Mouse (Mus musculus) thymus, postnatal 14 days (tissue): ENCODE data around the gene Rngtt.
"Not testable (repeated sequence)": the region's sequence is repeated elsewhere in the genome, so short reads cannot be mapped to it uniquely, and the experiment has no call there.

ENCODE experiments used
- DNase-seq: peaks from one replicate; pipeline ENCODE4 v3.0.0; 2021

Gene Rngtt

GRCm38 (mm10) chr4:33450356-33450755 is 140.2 kb downstream of the Rngtt start:
- DNase-seq: not testable (repeated sequence)

DNA sequence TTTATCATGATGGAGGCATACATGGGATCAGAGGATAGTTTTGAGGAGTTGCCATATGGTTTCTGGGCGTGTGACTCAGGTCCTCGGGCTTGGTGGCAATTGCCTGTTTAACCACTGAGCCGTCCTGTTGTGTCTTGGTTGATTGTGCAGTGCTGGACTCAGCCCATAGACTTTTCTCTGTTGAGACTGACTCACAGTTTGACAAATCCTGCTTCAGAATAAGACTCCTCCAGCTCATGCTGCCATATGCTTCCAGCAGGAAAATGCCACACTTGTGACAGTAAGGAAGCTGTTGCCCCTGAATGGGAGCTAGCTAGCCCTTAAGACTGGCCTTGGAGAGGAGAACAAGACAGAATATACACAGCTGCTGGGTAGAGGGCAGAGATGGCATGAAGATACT is 149.7 kb downstream of the Rngtt start:
- no peak for DNase-seq

GRCm38 (mm10) chr4:33464432-33464831 is 154.3 kb downstream of the Rngtt start:
- no peak for DNase-seq

GRCm38 (mm10) chr4:33465871-33466270 is 155.8 kb downstream of the Rngtt start:
- no peak for DNase-seq

DNA sequence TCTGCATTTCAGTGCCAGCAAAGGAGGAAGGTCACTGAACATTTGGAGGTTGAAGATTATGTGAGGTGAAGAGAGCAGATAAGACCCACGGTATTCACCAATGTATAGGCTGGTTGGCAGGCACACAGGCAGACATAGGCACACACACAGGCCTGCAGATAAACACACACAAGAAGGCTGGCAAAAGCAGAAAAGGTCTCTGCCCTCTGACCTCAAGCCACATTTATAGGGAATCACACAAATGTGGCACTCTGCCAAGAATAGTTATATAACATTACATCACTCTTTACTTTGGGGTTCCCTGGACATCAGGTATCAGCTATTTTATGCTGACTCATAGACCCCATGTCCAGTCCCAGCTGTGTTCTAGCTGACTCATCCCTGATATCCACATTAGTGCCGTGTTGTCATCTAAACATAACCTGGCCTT is 156.9 kb downstream of the Rngtt start:
- DNase-seq: no peak

GRCm38 (mm10) chr4:33467627-33468026 is 157.5 kb downstream of the Rngtt start:
- no peak for DNase-seq

DNA sequence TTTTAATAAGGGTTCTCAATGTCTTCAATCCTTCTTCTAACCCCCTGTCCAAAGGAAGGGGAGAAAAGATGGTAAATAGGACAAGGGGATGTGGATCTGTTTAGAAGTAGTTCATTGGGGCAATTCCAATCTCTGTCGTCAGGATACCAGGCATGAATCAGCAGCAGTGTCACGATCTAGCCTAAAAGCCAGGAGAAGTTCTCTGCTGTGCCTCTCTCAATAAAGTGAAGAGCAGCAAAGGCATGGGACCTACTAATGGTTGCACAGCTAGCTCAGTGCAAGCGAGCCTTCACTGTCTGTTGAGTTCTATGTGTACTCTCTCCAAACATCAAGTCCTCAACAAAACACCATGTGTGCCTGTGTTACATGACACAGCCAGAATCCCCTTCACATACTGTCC is 158.0 kb downstream of the Rngtt start:
- no peak for DNase-seq

DNA sequence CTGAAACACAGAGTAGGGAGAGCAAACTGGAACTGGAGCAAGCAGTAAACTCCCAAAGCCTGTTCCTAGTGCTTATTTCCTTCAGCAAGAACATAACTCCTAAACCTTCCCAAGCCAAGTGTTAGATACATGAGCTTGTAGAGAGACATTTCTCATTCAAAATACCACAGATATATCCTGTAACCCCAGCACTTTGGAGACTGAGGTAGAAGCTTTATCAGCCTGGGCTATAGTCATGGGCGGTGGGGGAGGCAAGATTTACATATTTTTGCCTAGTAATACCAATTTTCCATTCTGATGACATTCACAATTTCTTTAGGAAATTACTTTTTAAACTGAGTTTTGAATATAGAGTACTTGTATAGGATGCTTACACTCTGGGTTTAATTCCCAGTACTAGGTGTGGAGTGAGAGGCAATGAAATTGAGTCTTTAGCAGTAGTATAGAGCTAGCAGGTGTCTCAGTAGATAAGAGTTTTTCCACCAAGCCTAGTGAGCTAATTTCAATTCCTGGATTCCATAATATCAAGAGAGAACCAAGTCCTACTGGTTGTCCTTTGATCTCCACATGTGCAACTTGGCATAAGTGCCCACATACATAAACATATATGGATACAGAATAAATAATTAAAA is 160.7 kb downstream of the Rngtt start:
- DNase-seq: no peak

DNA sequence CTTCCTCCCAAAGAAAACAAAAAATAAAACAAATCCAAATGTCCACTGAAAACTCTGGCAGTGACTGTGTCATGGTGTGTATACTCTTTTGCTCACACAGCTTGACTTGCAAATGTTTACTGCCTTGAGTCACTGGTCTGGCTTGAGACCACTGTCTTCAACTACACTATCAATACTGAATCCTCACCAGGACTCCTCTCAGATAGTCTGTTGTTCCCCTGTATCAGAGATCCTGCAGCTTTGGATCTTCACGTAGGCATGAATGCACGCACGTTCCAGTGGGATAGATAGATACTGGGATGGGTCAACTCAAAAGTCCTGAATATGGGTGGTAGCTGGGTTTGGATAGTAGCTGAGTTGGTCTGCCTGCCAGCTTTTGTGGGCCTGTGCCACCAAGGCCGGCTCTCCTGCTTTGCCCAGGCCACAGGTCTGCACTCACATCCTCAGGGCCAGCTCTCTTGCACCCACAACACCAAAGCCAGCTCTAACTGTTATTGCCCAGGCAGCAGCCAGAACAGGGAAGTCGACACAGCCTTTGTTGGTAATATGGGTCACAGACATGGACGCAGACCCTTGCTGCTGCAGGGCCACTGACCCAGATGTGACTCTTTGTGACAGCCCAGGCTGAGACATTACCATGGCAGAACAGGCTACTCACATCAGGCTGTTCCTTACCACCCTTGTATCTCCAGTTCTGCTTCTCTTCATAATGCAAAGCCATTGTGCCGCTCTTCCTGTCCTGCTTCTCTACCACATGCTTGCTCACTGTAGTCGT is 168.1 kb downstream of the Rngtt start:
- DNase-seq: no peak

GRCm38 (mm10) chr4:33481721-33482120 is 171.6 kb downstream of the Rngtt start:
- no peak for DNase-seq

DNA sequence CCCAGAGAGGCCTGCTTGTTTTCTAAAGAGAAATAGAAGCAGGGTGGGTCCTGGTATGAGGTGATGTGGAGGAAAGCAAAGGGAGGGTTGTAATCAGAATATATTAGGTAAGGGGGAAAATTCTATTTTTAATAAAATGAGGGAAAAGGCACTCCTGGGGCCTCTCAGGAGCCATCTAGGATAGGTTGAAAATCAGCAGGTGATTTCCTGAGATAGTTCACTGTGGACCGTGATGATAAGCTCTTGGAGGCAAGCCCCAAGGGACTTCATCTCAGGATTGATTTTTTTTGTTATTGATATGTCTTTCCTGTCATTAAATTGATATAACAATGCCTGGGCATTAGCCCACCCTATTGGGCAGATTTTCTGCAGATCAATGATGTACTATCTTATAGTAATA is 175.9 kb downstream of the Rngtt start:
- DNase-seq: no peak

- DNase-seq: no peak
Observed at GRCm38 (mm10) chr4:33491108-33491507, 181.0 kb downstream of the Rngtt start.

DNA sequence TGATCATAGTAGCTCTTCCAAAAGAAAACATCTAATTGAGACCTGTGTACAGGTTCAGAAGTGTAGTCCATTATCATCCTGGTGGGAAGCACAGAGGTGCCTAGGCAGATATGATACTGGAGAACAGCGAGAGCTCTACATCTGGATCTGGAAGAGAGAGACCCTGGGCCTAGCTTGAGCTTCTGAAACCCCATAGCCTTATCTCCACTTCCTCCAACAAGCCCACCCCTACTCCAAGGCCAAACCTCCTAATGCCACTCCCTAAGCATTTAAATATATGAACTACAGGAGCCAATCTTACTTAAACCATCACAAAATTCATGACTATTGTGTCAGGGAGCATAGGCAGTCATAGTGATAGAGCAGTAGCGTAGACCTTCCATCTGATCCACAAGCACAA is 184.3 kb downstream of the Rngtt start:
- no peak for DNase-seq

- DNase-seq: no peak
Observed at GRCm38 (mm10) chr4:33496985-33497384, 186.9 kb downstream of the Rngtt start.

- DNase-seq: no peak
Observed at GRCm38 (mm10) chr4:33497657-33498056, 187.5 kb downstream of the Rngtt start.

GRCm38 (mm10) chr4:33498160-33498874 is 188.2 kb downstream of the Rngtt start:
- no peak for DNase-seq

- no peak for DNase-seq
Observed at GRCm38 (mm10) chr4:33506638-33507037, 196.5 kb downstream of the Rngtt start.

DNA sequence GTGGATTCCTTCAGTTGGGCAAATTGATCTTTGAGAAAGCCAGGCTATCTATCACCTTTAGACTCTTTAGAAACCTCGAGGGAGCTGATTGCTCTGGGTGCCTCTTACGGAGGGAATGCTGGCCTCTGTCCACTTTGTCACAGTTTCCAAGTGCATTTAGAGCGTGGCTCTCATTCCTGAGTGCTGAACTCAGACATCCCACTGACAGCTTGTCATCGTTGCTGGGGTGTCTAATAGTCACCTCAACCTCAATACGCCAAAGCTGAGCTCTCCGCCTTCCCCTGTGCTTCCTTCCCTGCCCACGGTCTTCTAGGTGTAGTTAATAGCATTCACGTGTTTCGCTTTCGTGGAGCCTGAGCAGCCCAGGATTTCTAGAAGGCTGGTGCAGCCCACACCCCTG is 200.4 kb downstream of the Rngtt start:
- no peak for DNase-seq

DNA sequence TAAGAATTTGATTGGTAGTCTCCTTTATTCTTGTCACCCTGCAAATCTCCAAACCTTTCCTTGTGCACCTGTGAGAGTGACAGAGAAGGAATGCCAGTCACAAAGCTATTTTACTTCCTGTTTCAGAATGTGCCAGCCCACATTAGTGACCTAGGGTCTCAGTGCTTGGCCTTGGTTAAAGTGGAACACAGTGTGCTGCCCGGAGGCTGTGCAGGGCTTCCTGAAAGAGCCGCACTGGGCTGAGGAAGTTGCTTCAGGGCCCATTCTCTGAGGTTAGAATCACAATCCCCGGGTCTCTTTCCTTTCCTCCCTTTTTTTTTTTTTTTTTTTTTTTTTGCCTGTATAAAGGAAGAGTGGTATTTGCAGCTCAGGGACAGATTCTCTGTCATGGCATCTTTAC is 203.3 kb downstream of the Rngtt start:
- no peak for DNase-seq

- no peak for DNase-seq
Observed at GRCm38 (mm10) chr4:33514108-33515000, 204.2 kb downstream of the Rngtt start.

DNA sequence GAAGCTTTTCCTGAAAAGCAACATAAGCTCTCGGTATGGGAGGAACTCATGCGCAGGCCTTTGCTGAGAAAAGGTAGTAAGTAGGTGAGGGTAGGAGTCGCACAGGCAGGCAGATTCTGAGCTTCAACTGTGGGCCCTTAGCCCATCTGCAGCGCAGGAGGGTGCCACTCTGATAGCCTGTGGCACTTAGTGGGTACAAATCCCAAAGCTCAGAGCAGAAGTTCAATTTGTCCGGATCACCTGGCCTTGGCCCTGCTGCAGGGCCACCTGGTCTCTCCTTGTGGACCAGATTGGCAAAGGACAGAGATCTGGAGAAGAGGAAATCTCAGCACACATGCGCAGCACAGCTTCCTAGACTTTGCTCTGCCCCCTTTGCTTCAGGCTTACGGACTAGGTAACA is 210.1 kb downstream of the Rngtt start:
- no peak for DNase-seq

DNA sequence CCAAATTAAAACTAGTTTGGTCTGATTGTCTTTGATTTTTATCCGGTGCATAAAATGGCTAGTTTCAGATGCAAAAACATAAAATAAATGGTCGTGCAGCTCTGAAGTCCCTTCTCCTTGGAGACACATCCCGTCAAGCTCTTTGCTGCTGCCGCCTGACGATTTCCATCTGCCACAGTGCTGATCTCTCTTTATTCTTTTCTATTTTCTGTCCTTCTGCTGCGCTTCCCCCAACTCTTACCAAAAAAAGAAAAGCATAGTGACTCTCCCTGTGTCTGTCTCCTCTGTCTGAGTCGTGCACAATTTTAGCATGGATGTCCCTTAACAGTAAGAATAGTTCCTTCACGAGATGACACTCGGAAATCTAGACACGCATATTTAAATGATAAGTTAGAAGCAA is 210.8 kb downstream of the Rngtt start:
- no peak for DNase-seq

DNA sequence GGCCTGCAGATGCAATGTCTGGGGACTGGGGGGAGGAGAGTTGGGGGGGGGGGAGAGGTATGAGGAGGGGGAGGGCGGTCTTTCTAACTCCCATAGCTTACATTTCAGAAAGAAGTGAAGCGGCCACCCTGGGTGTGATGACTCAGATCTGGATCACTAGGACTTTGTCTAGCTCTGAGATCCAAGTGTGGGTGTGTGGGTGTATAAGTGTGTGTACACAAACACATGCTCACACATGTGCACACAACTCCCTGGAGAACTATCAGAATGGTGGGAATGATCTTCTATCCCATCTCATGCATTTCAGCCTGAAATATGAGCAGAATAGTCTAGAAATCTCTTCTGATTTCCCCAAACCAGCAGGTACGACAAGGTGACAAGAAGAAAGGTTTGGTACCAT is 213.7 kb downstream of the Rngtt start:
- DNase-seq: no peak
